Mouse (Mus musculus) lung, embryonic 14.5 days (tissue): Measurements from ENCODE around the gene Fli1. TPM values are rescaled to one million over a fixed set of nuclear protein-coding genes. Genes with fewer than 3 reads are reported as not detected.
A peak's percentile ranks its signal among the peaks of the same experiment; 100 is the strongest.

Experiments used
- ATAC-seq: fragments of 200-750 bp; cut with Nextera tagmentation; 2 replicates; pipeline ENCODE4 v1.8.0; 2017; ENCODE audit warnings: mild to moderate bottlenecking, moderate TSS enrichment, moderate library complexity; ENCODE audit not compliant: insufficient read depth
- DNase-seq: peaks from one replicate; pipeline ENCODE4 v3.0.0-alpha.2; 2015
- H3K27ac ChIP-seq: fragments of 300-500 bp; sonication (generic); 2 replicates; pipeline ENCODE4 v1.5.1; 2014; ENCODE audit warnings: low read depth, mild to moderate bottlenecking, moderate library complexity
- H3K27me3 ChIP-seq: fragments of 300-500 bp; sonication (generic); 2 replicates; pipeline ENCODE4 v1.6.1; 2014; ENCODE audit warnings: low read length, control low read depth; ENCODE audit not compliant: insufficient read depth
- H3K36me3 ChIP-seq: fragments of 300-500 bp; sonication (generic); 2 replicates; pipeline ENCODE4 v1.6.1; 2014; ENCODE audit warnings: control low read depth; ENCODE audit not compliant: insufficient read depth
- H3K4me1 ChIP-seq: fragments of 300-500 bp; sonication (generic); 2 replicates; pipeline ENCODE4 v1.6.1; 2014; ENCODE audit warnings: antibody characterized with exemption, control low read depth; ENCODE audit not compliant: insufficient read depth
- H3K4me2 ChIP-seq: fragments of 300-500 bp; sonication (generic); 2 replicates; pipeline ENCODE4 v1.6.1; 2014; ENCODE audit warnings: mild to moderate bottlenecking
- H3K4me3 ChIP-seq: fragments of 300-500 bp; sonication (generic); 2 replicates; pipeline ENCODE4 v1.5.1; 2014; ENCODE audit warnings: low read depth, low read length
- H3K9ac ChIP-seq: fragments of 300-500 bp; sonication (generic); 2 replicates; pipeline ENCODE4 v1.6.1; 2014
- H3K9me3 ChIP-seq: fragments of 300-500 bp; sonication (generic); 2 replicates; pipeline ENCODE4 v1.6.1; 2016; ENCODE audit warnings: low read depth, low read length, control low read depth
- CTCF ChIP-seq: IDR thresholded peaks from 2 replicates; pipeline ENCODE4 v1.5.1; 2016; ENCODE audit warnings: antibody characterized with exemption, low read depth
- WGBS: fragments of 180-500 bp; shearing (Covaris S2); extraction: QIAGEN DNeasy Blood & Tissue Kit; methylation state at CpG from one replicate; pipeline ENCODE4 v1.1.7; 2014; 5-methylcytosine and 5-hydroxymethylcytosine counted together
- polyA plus RNA-seq: library from polyadenylated mRNA; unstranded; fragments of >200 nt; fragmentation: Nextera tagmentation; extraction: Ambion mirVana; gene quantifications from 2 replicates; pipeline ENCODE4 v1.2.1, GENCODE M21; 2014

Gene Fli1
- polyA plus RNA-seq, 1 experiment from 2014 or later, result 37.8 TPM

GRCm38 (mm10) chr9:32493588-32494423, 48.9 kb downstream of the Fli1 start:
- Histone ChIP-seq H3K27me3 (no peaks in the 10 kb centered on the region), H3K27ac (no peak overlapping the region), H3K4me3 (no peak overlapping the region), H3K36me3 (no peaks in the 10 kb centered on the region), H3K4me1 (0 out of 2 replicates have a peak, but pooled peaks cover 4% of the 10 kb centered on the region), H3K4me2 (no peak overlapping the region), H3K9me3 (no peaks in the 10 kb centered on the region), H3K9ac (no peak overlapping the region)
- DNase-seq (no peak), ATAC-seq (no peak)
- TF ChIP-seq CTCF, result peak; percentile 26; the same call in 1 of the 2 replicates
- WGBS, result 83% methylated on average over 4 of the region's 4 CpGs

- no peak for TF ChIP-seq CTCF
- H3K4me1 ChIP-seq, result 0 out of 2 replicates have a peak, but pooled peaks cover 4% of the 10 kb centered on the region
- no peak overlapping the region for H3K4me2 ChIP-seq
- WGBS, result 19% methylated on average over 2 of the region's 2 CpGs
- no peaks in the 10 kb centered on the region for H3K36me3 ChIP-seq
- no peak overlapping the region for H3K9ac ChIP-seq
- no peak overlapping the region for H3K4me3 ChIP-seq
- ATAC-seq, result no peak
- no peaks in the 10 kb centered on the region for H3K9me3 ChIP-seq
- H3K27me3 ChIP-seq, result no peaks in the 10 kb centered on the region
- no peak for DNase-seq
- H3K27ac ChIP-seq, result no peak overlapping the region
Measured at GRCm38 (mm10) chr9:32492753-32493152, 49.9 kb downstream of the Fli1 start.

GRCm38 (mm10) chr9:32491484-32491883, 51.2 kb downstream of the Fli1 start:
- ATAC-seq (no peak), DNase-seq (no peak)
- H3K9me3 ChIP-seq, result no peaks in the 10 kb centered on the region
- no peak overlapping the region for H3K4me2 ChIP-seq
- no peak overlapping the region for H3K27ac ChIP-seq
- no peaks in the 10 kb centered on the region for H3K27me3 ChIP-seq
- 0 out of 2 replicates have a peak, but pooled peaks cover 4% of the 10 kb centered on the region for H3K4me1 ChIP-seq
- no peak for TF ChIP-seq CTCF
- no peak overlapping the region for H3K9ac ChIP-seq
- 98% methylated on average over 2 of the region's 2 CpGs for WGBS
- H3K4me3 ChIP-seq, result no peak overlapping the region
- H3K36me3 ChIP-seq, result no peaks in the 10 kb centered on the region

GRCm38 (mm10) chr9:32489794-32490358, 52.8 kb downstream of the Fli1 start:
- WGBS, result 80% methylated on average over 4 of the region's 4 CpGs
- Histone ChIP-seq H3K4me3 (no peak overlapping the region), H3K4me1 (no peaks in the 10 kb centered on the region), H3K9me3 (no peaks in the 10 kb centered on the region), H3K27me3 (no peaks in the 10 kb centered on the region), H3K4me2 (no peak overlapping the region), H3K9ac (no peak overlapping the region), H3K27ac (no peak overlapping the region), H3K36me3 (no peaks in the 10 kb centered on the region)
- no peak for DNase-seq
- no peak for ATAC-seq
- TF ChIP-seq CTCF, result no peak

GRCm38 (mm10) chr9:32489315-32489714, 53.3 kb downstream of the Fli1 start:
- no peak for ATAC-seq

GRCm38 (mm10) chr9:32488627-32489026, 54.0 kb downstream of the Fli1 start:
- no peaks in the 10 kb centered on the region for H3K9me3 ChIP-seq
- TF ChIP-seq CTCF, result no peak
- H3K9ac ChIP-seq, result no peak overlapping the region
- H3K27me3 ChIP-seq, result no peaks in the 10 kb centered on the region
- H3K36me3 ChIP-seq, result no peaks in the 10 kb centered on the region
- ATAC-seq (no peak), DNase-seq (no peak)
- no peak overlapping the region for H3K4me2 ChIP-seq
- H3K27ac ChIP-seq, result no peak overlapping the region
- no peaks in the 10 kb centered on the region for H3K4me1 ChIP-seq
- H3K4me3 ChIP-seq, result no peak overlapping the region

More at GRCm38 (mm10) chr9:32489315-32489714, 53.3 kb downstream of the Fli1 start:
- Histone ChIP-seq H3K9ac (no peak overlapping the region), H3K4me2 (no peak overlapping the region), H3K9me3 (no peaks in the 10 kb centered on the region), H3K4me3 (no peak overlapping the region), H3K27ac (no peak overlapping the region), H3K4me1 (no peaks in the 10 kb centered on the region), H3K36me3 (no peaks in the 10 kb centered on the region), H3K27me3 (no peaks in the 10 kb centered on the region)
- no peak for DNase-seq
- TF ChIP-seq CTCF, result no peak
- WGBS, result 37% methylated on average over 4 of the region's 4 CpGs

- Histone ChIP-seq H3K4me1 (no peaks in the 10 kb centered on the region), H3K36me3 (no peaks in the 10 kb centered on the region), H3K4me3 (no peak overlapping the region), H3K27ac (no peak overlapping the region), H3K9me3 (no peaks in the 10 kb centered on the region), H3K4me2 (no peak overlapping the region), H3K9ac (no peak overlapping the region), H3K27me3 (no peaks in the 10 kb centered on the region)
- 92% methylated on average over 5 of the region's 5 CpGs for WGBS
- no peak for TF ChIP-seq CTCF
- ATAC-seq, result no peak
- no peak for DNase-seq
Measured at GRCm38 (mm10) chr9:32487823-32488222, 54.8 kb downstream of the Fli1 start.
